Mouse (Mus musculus) heart, postnatal 0 days (tissue): ENCODE measurements around the gene Carnmt1.

Source experiments
- CTCF ChIP-seq: IDR thresholded peaks from 2 replicates; pipeline ENCODE4 v1.5.1; 2016; ENCODE audit warnings: antibody characterized with exemption, control low read depth, low read depth
- EP300 ChIP-seq: IDR thresholded peaks from 2 replicates; pipeline ENCODE4 v1.6.1; 2016; ENCODE audit warnings: antibody characterized with exemption, low read depth

DNA sequence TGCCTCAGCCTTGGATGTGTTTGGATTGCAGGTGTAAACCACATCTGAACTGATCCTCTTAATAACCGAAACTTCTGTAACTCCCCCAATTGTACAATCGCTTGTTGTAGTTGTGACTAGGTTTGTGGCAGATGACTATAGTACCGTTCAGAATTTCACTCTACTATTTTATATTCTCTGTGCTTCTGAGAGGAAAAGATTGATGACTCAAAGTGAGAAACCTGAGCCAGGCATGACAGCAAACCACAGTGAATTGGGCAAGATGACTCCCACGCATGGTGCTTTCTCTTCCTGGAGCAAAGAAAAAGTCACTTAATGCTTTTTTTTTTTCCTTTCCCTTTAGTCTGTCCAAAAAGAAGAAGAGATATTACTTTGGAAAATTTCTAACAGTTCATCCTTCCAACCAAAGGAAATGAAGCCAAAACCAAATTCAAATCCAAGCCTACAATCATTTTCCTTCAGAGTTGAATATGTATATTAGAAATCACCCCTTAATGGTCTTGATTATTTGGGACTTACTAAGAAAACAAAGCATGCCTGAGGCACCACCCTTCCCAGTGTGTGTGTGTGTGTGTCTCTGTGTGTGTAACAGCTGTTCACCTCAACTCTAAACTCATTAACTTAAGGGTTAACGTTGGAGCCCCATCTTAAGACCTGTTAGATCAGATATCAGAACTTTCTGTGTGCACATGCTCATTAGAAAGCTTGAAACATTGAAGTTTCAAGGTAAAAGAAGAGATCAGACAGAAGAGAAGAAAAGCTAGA lies 76.2 kb downstream of the Carnmt1 start:
- TF ChIP-seq EP300 (no peak), CTCF (no peak)
